Mouse (Mus musculus): ENCODE results near the gene Apopt1.
A peak's percentile ranks its signal among the peaks of the same experiment; 100 is the strongest.

GRCm38 (mm10) chr12:111759176-111760061 lies 46.4 kb downstream of the Apopt1 start:
- TF ChIP-seq POLR2A (IDR thresholded peaks at IDR 0.05; ENCODE audit: low read depth, low read length) (peak; percentile 69; the same call in 1 of the 2 replicates), CTCF (IDR thresholded peaks at IDR 0.05; ENCODE audit: borderline replicate concordance, insufficient read depth, low read length) (no peak)
